ENCODE assay signal across 11 mouse cellular contexts in genomic region chr2:148397784-148398100, GRCm38 (mm10). TPM values are rescaled to one million over a fixed set of nuclear protein-coding genes. Genes with fewer than 3 reads are reported as not detected.
DNase-seq lines count a peak whose midpoint lies in the region; ATAC-seq and TF ChIP-seq lines count a peak whose summit lies in the region.
"Had no signal": no experiment of that assay in that cellular context is flagged by ENCODE, and none has a peak within 500 bp of the region (broad histone marks: within the 10 kb centered on the region; RNA-seq: fewer than 3 reads in every experiment).

No protein-coding gene starts in this region.

- H3K4me2 ChIP-seq in intestine, embryonic 14.5 days (ENCODE audit: low read length) = peak overlapping the region; percentile 21; the same call in 1 of the 2 replicates
- H3K4me2 ChIP-seq in intestine, postnatal 0 days (replicated peaks; ENCODE audit: low read depth) = no peak overlapping the region
- peak overlapping the region; percentile 26; the same call in 1 of the 2 replicates for H3K4me2 ChIP-seq in heart, embryonic 13.5 days
- no peak overlapping the region; the same call in 1 of the 2 replicates for H3K4me2 ChIP-seq in lung, embryonic 16.5 days (ENCODE audit: low read depth, low read length)

- intact Hi-C loops in left cerebral cortex, postnatal 36 days (cut with DNase I) = loop anchor here (5.0 kb wide), 2 partner anchors 190 to 275 kb away; no protein-coding TSS in a partner anchor

- H3K27ac ChIP-seq in intestine, embryonic 14.5 days (ENCODE audit: low read depth) = no peak overlapping the region
- H3K27ac ChIP-seq in intestine, postnatal 0 days (ENCODE audit: low read depth, low read length) = no peak overlapping the region
- H3K27ac ChIP-seq in heart, embryonic 13.5 days (replicated peaks) = 0 out of 2 replicates have a peak overlapping the region, but pooled peaks have one; percentile 12
- peak overlapping the region; percentile 59 for H3K27ac ChIP-seq in lung, embryonic 16.5 days (ENCODE audit: low read length)
- H3K27ac ChIP-seq: hindbrain, embryonic 10.5 days had no signal

- peaks cover 20% of the 10 kb centered on the region for H3K27me3 ChIP-seq in intestine, embryonic 14.5 days (replicated peaks; ENCODE audit: control insufficient read depth, insufficient read depth, low read length)
- H3K27me3 ChIP-seq in intestine, postnatal 0 days (replicated peaks; ENCODE audit: control insufficient read depth, insufficient read depth, low read length) = peaks cover 7% of the 10 kb centered on the region
- peaks cover 63% of the 10 kb centered on the region for H3K27me3 ChIP-seq in heart, embryonic 13.5 days (replicated peaks)
- peaks cover 2% of the 10 kb centered on the region; the same call in 1 of the 2 replicates for H3K27me3 ChIP-seq in lung, embryonic 16.5 days (ENCODE audit: control insufficient read depth, insufficient read depth, low read depth, low read length)

- WGBS in intestine, embryonic 14.5 days = 67% methylated on average over 1 of the region's 1 CpGs
- WGBS in intestine, postnatal 0 days = 52% methylated on average over 1 of the region's 1 CpGs
- WGBS in heart, embryonic 13.5 days = 50% methylated on average over 1 of the region's 1 CpGs
- WGBS in lung, embryonic 16.5 days = 33% methylated on average over 1 of the region's 1 CpGs

- H3K36me3 ChIP-seq in intestine, embryonic 14.5 days (ENCODE audit: control insufficient read depth, insufficient read depth, low read length) = no peaks in the 10 kb centered on the region
- H3K36me3 ChIP-seq in intestine, postnatal 0 days (ENCODE audit: control insufficient read depth, insufficient read depth) = no peaks in the 10 kb centered on the region
- H3K36me3 ChIP-seq in heart, embryonic 13.5 days = no peaks in the 10 kb centered on the region
- H3K36me3 ChIP-seq in lung, embryonic 16.5 days (ENCODE audit: control insufficient read depth, insufficient read depth, low read length) = no peaks in the 10 kb centered on the region
- H3K36me3 ChIP-seq: hindbrain, embryonic 10.5 days had no signal

- no peak overlapping the region for H3K9ac ChIP-seq in intestine, embryonic 14.5 days (ENCODE audit: low read length)
- H3K9ac ChIP-seq in intestine, postnatal 0 days (ENCODE audit: low read depth, low read length) = no peak overlapping the region
- H3K9ac ChIP-seq in heart, embryonic 13.5 days = no peak overlapping the region
- H3K9ac ChIP-seq in lung, embryonic 16.5 days (ENCODE audit: low read length) = no peak overlapping the region

- no peaks in the 10 kb centered on the region for H3K9me3 ChIP-seq in intestine, embryonic 14.5 days (ENCODE audit: control insufficient read depth, low read length)
- H3K9me3 ChIP-seq in intestine, postnatal 0 days (ENCODE audit: control insufficient read depth) = no peaks in the 10 kb centered on the region
- H3K9me3 ChIP-seq in heart, embryonic 13.5 days = no peaks in the 10 kb centered on the region
- H3K9me3 ChIP-seq in lung, embryonic 16.5 days (ENCODE audit: control insufficient read depth, low read length) = no peaks in the 10 kb centered on the region
- H3K9me3 ChIP-seq: hindbrain, embryonic 10.5 days had no signal

- no peak for ATAC-seq in intestine, embryonic 14.5 days (replicated peaks; ENCODE audit: low FRiP score, low TSS enrichment, low read depth)
- ATAC-seq in intestine, postnatal 0 days = no peak
- ATAC-seq in heart, embryonic 13.5 days (ENCODE audit: extremely low read depth, insufficient number of reproducible peaks, low FRiP score, low TSS enrichment) = no peak
- ATAC-seq in lung, embryonic 16.5 days (ENCODE audit: low read depth) = peak; percentile 65

- H3K4me3 ChIP-seq in intestine, embryonic 14.5 days (ENCODE audit: low read depth, low read length) = no peak overlapping the region
- no peak overlapping the region for H3K4me3 ChIP-seq in intestine, postnatal 0 days (ENCODE audit: low read depth, low read length)
- no peak overlapping the region for H3K4me3 ChIP-seq in heart, embryonic 13.5 days
- H3K4me3 ChIP-seq in lung, embryonic 16.5 days (ENCODE audit: low read length) = no peak overlapping the region
- H3K4me3 ChIP-seq: hindbrain, embryonic 10.5 days had no signal

- no peak for DNase-seq in intestine, embryonic 14.5 days (ENCODE audit: low spot score)
- DNase-seq in adrenal gland, adult 2 months = peak; percentile 72
- no peak for DNase-seq in testis, postnatal 10 days (ENCODE audit: low spot score)
- DNase-seq in ovary, postnatal 10 days (ENCODE audit: low spot score) = no peak
- DNase-seq in left cerebral cortex, postnatal 36 days (ENCODE audit: low spot score in 2 of 2) = no peak
- DNase-seq: cerebellum, adult 8-10 months had no signal

- no peak for TF ChIP-seq CTCF in intestine, postnatal 0 days (IDR thresholded peaks at IDR 0.05; ENCODE audit: low read depth)

- peaks cover 25% of the 10 kb centered on the region for H3K4me1 ChIP-seq in intestine, embryonic 14.5 days (replicated peaks; ENCODE audit: control insufficient read depth, insufficient read depth, low read length)
- peaks cover 11% of the 10 kb centered on the region; the same call in 1 of the 2 replicates for H3K4me1 ChIP-seq in intestine, postnatal 0 days (replicated peaks; ENCODE audit: control insufficient read depth, insufficient read depth, low read length)
- H3K4me1 ChIP-seq in heart, embryonic 13.5 days = peaks cover 34% of the 10 kb centered on the region
- peaks cover 49% of the 10 kb centered on the region for H3K4me1 ChIP-seq in lung, embryonic 16.5 days (replicated peaks; ENCODE audit: control insufficient read depth, insufficient read depth, low read length)

RNA-seq across cellular contexts. Expression of gene Sstr4, which starts 2.6 kb away (rescaled TPM):
- polyA plus RNA-seq in intestine, embryonic 14.5 days (2014; fragmentation: Nextera tagmentation; extraction: Ambion mirVana) = 3.2 and 3.5 TPM in 2 replicates
- polyA plus RNA-seq in intestine, postnatal 0 days (2015; fragmentation: Nextera tagmentation; extraction: Ambion mirVana) = 0.78 and 1.1 TPM in 2 replicates
- total RNA-seq in adrenal gland, adult 2 months (2021) = under 1 TPM; 0.26 to 0.86 TPM
- polyA plus RNA-seq in adrenal gland, adult 2 months (2012; rRNA removed) = 0.72 and 0.84 TPM in 2 replicates
- polyA plus RNA-seq in heart, embryonic 13.5 days (2015; fragmentation: Nextera tagmentation; extraction: Ambion mirVana) = 0.94 and 1.3 TPM in 2 replicates
- polyA plus RNA-seq in lung, embryonic 16.5 days (2015; fragmentation: Nextera tagmentation; extraction: Ambion mirVana) = 3.1 and 3.8 TPM in 2 replicates
- total RNA-seq in left cerebral cortex, postnatal 36 days (2021) = 10 to 100 TPM; 36.1 to 37.9 TPM
- polyA plus RNA-seq: liver, embryonic 16.5 days had no signal

RNA-seq across cellular contexts. Expression of gene Thbd, which starts 10.2 kb away (rescaled TPM):
- polyA plus RNA-seq in intestine, embryonic 14.5 days (2014; fragmentation: Nextera tagmentation; extraction: Ambion mirVana) = 53.0 and 54.1 TPM in 2 replicates
- 18.1 and 18.3 TPM in 2 replicates for polyA plus RNA-seq in intestine, postnatal 0 days (2015; fragmentation: Nextera tagmentation; extraction: Ambion mirVana)
- 10 to 100 TPM; 24.8 to 37.1 TPM for total RNA-seq in adrenal gland, adult 2 months (2021)
- polyA plus RNA-seq in adrenal gland, adult 2 months (2012; rRNA removed) = 31.1 and 34.6 TPM in 2 replicates
- polyA plus RNA-seq in heart, embryonic 13.5 days (2015; fragmentation: Nextera tagmentation; extraction: Ambion mirVana) = 13.3 and 16.6 TPM in 2 replicates
- polyA plus RNA-seq in lung, embryonic 16.5 days (2015; fragmentation: Nextera tagmentation; extraction: Ambion mirVana) = 100.0 and 109 TPM in 2 replicates
- total RNA-seq in left cerebral cortex, postnatal 36 days (2021) = 10 to 100 TPM in 1 of 2 experiments, 1 to 10 TPM in 1; 7.1 to 13.5 TPM

RNA-seq across cellular contexts. Expression of gene Cd93, which starts 45.6 kb away (rescaled TPM):
- 10.4 and 10.6 TPM in 2 replicates for polyA plus RNA-seq in intestine, embryonic 14.5 days (2014; fragmentation: Nextera tagmentation; extraction: Ambion mirVana)
- 4.8 and 5.0 TPM in 2 replicates for polyA plus RNA-seq in intestine, postnatal 0 days (2015; fragmentation: Nextera tagmentation; extraction: Ambion mirVana)
- total RNA-seq in adrenal gland, adult 2 months (2021) = 10 to 100 TPM; 22.0 to 26.7 TPM
- 7.9 and 8.4 TPM in 2 replicates for polyA plus RNA-seq in adrenal gland, adult 2 months (2012; rRNA removed)
- polyA plus RNA-seq in heart, embryonic 13.5 days (2015; fragmentation: Nextera tagmentation; extraction: Ambion mirVana) = 24.4 and 25.3 TPM in 2 replicates
- 38.3 and 40.2 TPM in 2 replicates for polyA plus RNA-seq in lung, embryonic 16.5 days (2015; fragmentation: Nextera tagmentation; extraction: Ambion mirVana)
- total RNA-seq in left cerebral cortex, postnatal 36 days (2021) = 1 to 10 TPM; 5.0 to 5.2 TPM

Comparison
In these comparisons a context has a peak if more than half of its experiments do, and no peak if none do; other contexts are left out.
1. H3K4me2 ChIP-seq: peak in intestine, embryonic 14.5 days (single experiment) and heart, embryonic 13.5 days (single experiment); none in intestine, postnatal 0 days (single experiment) and lung, embryonic 16.5 days (single experiment).
2. H3K27ac ChIP-seq: peak in heart, embryonic 13.5 days (single experiment) and lung, embryonic 16.5 days (single experiment); none in intestine, embryonic 14.5 days (single experiment) and intestine, postnatal 0 days (single experiment).